Mouse (Mus musculus): ENCODE measurements around the gene Fam20b.
"Not testable (repeated sequence)": the region's sequence is repeated elsewhere in the genome, so short reads cannot be mapped to it uniquely, and the experiment has no call there.

Gene Fam20b

DNA sequence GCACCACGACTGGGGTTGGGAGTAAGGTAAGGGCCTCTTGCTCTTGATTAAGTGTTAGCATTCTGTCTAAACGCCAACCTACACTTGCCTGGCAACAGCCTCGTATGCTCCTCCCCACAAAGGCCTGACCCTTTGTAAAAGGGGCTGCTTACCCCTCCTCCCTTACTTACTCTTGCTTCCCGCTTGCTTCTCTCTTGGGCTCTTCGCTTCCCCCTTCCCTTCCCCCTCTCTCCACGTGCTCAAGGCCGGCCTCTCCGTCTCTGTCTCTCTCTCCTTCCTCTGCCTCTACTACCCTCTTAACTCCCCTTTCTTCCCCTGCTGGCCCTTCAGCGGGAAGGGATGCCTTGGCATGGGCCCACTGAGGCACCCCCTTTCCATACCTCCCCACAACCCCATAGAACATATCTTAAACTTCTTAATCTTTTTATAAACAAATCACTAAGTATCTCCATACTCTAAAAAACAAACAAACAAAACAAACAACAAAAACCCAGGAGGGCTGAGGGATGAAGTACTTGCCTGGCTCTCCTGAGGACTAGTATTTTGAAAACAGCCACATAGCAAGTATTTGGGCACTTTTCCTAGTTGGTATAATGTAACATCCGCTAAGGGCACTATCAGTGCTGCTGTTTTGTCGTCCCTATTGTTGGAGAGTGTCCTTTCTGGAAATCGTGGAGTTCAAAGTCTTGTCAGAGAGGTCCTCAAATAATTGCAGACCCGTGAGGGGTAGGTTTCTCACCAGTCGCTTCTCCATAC lies 46.0 kb downstream of the Fam20b start:
- no peak for DNase-seq (ENCODE audit: low spot score in 2 of 2)

DNA sequence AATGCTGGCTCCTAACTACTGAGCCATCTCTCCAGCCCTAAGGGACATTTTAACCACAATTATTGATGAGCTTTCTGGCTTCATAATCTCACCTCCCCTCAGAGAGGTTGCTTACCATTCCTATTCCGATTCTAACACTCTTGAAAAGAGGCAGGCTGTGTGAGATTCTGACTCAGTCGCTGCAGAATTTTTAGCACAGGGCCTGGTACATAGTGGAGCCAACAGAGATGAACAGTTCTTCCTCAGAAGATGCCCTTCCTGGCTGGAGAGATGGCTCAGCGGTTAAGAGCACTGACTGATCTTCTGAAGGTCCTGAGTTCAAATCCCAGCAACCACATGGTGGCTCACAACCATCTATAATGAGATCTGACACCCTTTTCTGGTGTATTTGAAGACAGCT lies 47.0 kb downstream of the Fam20b start:
- no peak for DNase-seq (ENCODE audit: low spot score in 2 of 2)

DNA sequence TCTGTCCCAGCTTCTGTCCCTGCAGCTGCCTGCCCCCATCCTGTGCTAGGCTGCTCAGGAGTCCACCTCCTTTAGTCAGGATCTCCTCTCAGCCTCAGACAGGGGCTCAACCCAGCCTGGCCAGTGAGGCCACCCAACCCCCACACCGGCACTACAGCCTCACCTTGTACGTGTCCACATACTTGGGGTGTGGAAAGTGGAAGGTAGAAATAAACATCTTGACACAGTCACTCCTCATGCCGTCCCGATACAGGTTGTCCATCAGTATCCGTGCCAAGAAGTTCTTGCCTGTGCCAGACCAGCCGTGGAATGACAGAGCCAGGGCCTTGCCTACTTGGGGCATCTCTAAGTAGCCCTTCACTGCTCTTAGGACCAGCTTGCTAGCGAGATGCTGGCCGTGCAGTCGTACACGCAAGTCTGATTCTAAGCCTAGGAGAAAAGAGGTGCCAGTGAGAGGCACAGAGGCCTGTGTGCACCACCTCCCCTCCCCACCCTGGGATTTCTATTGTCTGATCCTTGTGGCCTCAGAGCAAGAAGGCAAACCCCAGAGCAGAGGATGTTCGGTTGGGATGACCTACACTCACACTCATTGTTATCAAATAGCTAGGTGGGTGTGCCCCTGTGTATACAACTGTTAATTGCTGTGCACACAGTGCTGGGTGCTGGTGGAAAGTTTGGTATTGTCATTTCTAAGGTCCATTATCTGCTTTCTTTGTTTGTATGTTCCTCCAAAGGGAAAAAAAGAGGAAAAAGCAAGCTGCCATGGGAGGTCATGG lies 49.5 kb downstream of the Fam20b start:
- DNase-seq (ENCODE audit: low spot score in 2 of 2): no peak

DNA sequence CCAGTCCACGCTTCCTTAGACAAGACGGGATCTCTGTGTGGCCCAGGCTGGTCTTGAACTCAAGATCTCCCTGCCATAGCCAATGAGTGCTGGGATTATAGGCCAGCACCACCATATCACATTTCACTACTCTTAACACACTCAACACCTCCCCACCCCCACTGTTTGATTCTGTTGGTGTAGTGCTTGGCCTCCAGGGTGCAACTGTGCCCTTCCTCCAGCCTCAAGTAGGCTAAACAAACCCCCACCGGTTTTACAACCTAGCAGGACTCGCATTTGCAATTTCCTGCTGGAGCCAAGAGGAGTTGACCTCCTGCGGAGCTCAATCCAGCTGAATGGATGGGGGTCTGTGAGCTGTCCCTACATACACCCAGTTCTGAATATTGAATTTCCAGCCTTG lies 50.3 kb downstream of the Fam20b start:
- DNase-seq (ENCODE audit: low spot score in 2 of 2): no peak

DNA sequence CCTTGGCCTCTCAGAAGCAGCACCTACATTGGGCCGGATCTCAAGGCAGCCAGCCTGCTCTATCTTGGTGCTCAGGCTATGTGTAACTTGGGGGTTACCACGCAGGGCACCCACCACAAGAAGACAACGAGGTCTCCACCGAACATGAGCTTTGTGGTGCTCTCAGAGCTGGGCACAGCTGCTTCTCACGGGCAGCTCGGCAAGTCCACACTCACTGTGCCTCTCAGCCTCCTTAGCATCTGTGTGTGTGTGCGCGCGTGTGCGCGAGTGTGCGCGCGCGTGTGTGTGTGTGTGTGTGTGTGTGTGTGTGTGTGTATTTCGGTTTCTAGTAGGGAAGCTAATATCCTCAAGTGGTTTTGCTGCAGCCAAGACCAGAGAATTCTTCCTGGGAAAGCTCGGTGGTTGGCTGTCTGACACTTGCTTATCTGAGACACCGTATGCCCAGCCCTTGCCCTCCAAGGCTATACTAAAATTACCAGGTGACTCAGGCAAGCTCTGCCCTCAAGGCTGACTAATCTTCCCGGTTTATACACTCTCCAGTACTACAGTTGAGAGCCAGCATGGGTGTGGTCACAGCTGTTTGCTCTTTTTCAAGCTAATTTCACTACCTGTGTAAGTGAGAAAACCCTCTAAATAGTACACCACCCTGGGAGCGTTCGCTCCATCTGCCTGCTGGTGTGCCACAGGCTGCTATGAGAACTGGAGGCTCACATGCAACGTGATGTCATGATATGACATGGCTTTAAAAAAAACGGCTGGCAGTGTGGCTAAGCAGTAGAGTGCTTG lies 51.6 kb downstream of the Fam20b start:
- no peak for DNase-seq (ENCODE audit: low spot score in 2 of 2)

DNA sequence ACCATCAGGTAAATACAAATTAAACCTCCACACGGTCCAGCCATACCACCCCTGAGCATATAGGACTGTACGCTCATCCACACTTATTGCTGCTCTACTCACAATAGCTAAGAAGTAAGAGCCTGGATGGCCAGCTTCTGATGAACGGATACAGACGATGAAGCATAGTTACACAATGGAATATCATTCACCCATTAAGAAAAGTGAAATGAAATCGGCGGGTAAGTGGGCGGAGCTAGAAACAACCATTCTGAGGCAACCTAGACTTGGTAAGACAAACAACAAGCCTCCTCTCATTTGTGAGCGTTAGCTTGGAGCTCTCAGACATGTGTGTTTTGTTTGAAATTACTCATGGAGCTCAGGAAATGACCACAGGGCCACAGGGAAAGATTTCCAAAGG lies 53.1 kb downstream of the Fam20b start:
- DNase-seq (ENCODE audit: low spot score in 2 of 2): no peak

DNA sequence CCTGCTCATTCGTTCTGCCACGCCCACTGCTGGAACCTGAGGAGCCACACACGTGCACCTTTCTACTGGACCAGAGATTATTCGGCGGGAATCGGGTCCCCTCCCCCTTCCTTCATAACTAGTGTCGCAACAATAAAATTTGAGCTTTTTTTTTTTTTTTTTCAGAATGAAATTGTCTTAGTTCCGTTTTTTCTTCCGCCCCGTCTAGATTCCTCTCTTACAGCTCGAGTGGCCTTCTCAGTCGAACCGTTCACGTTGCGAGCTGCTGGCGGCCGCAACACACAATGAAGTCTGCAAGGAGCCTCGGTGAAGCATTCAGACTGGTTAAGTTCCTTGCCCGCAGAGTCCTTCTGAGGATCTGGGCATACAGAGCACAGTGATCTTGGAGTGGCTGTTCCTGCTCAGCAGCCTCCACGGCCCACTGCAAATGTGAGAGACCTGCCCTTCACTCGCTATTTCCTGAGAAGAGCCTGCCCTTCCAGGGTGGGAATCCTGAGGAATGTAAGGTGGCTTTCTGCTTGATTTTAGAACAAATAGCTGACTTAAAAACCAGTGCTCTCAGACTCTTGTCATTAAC lies 58.1 kb downstream of the Fam20b start:
- not testable (repeated sequence) for DNase-seq (ENCODE audit: low spot score in 2 of 2)

DNA sequence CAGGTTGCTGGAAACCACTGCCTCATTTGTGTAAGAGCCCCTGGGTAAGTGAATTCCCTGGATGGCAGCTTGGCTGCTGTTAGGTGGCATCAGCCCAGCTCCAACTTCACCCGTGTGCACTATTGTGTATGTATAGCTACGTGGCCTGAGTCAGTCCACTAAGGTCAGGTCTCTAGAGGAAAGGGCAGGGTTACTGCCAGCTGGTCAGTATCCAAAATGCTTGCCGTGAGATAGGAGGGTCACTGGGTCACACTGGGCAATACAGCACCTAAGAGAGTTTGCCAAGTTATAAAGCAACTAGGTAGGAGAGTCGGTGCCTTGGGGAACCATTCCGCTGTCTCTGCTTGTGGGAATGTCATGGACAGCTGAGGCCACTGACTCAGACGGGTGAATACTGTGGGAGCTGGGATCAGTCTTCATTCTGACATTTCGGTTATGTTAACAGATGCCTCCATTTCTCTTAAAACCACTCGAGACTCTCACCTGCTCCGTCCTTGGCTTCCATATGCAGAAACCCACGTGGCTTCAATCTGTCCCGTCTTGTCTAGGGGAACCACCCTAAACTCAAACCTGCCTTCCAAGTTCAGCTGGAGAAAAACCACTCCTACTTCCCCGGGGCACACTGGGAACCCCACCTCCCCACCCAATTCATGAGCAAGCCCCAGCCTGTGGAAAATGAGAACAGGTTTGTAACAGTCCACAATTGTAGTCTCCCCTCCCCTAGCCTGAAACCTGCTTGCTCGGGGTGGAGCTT lies 58.8 kb downstream of the Fam20b start:
- DNase-seq (ENCODE audit: low spot score in 2 of 2): no peak

DNA sequence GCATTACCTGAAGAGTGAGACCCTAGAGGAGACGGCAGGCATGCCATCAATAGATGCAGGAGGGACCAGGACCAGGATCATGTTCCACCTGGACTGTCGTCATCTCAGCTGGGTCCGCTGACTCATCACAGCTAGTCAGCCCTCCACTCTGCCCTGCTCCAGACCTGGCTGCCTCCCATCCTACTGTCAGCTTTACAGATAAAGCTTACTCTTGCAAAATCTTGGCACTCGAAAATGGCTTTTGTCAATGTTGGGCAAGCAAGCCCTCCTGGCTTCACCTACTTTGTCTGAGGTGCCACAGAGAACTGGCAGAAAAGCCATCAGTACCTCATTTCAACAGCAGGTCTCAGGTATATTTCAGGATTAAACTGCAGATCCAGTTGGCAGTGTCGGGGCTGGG lies 60.2 kb downstream of the Fam20b start:
- no peak for DNase-seq (ENCODE audit: low spot score in 2 of 2)

DNA sequence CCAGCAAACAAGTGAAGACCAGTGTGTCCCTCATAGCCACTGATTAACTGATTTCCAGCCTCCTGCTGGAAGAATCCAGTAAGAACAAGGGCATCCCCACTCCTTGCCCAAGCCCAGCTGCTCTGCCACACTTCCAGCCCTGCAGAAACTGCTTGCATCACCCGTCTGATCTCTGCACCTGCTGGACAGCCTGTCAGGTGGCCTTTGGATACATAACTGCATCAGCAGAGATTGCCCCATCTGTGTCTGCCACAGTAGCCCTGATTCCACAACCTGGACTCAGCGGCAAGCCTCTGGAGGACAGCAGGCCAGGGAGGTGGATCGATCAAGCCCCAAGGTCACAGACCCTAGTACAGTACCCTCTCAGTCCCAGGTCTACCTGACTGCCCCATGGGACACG lies 61.4 kb downstream of the Fam20b start:
- no peak for DNase-seq (ENCODE audit: low spot score in 2 of 2)

DNA sequence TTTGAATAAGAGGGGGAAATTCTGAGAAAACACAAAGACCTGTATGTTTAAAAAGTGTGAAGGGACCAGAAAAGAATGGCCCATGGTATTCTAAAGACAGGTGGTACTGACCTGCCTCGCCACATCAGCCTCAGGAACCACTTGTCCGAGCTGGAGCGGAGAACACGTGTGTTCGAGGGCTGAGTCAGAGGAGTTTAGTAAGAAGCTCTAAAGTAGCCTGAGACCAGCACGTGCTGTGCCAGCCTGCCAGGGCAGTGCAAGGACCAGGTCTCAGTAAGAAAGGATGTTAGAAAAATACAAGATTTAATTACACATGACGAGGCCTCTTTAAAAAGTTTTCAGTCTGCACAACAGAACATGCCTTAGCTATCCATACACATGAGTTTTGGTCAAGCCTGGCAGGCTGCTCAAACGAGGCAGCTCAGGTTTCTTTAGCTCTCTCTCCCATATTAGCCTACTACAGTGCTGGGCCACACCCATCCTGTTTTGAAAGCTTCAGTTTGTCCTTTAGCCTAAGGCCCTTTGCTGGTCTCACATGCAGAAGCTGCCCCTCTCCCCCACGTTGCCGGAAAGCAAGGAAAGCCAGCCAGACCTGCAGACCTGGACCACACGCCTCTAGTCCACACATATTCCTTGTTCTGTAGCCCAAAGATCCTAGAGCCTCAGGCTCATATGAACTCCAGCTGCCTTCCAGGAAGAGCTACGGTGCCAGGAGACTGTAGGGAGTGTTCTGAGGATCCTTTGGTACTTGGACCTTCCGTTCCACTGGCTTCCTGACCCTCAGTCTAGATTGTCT lies 64.0 kb downstream of the Fam20b start:
- no peak for DNase-seq (ENCODE audit: low spot score in 2 of 2)

DNA sequence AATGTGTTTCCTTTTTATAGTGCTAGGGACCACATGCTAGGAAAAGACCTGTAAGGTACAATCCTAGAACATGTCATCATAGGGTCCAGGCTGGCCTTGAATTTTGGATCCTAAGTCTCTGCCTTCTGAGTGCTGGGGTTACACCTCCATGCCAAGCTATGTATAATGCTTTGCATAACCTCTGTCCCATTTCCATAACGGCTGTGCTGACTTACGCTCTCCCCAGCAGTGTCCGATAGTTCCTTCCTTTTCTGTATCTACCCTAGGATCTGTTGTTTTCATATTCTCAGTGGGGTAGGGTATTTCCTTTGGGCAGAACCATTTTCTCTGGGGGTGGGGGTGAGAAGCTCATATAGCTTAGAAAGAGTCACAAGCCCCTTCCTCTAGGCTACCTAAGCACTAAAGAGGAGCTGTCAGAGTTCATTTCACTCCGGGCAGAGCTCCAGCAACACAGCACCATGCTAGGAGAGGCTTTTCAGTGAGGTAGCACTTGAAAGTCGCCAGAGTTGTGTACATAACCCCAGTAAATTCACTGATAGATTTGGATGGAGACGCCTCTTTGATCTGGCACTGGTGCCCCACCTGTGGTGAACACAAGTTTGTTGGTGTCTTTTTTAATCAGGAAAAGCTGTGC lies 66.6 kb downstream of the Fam20b start:
- no peak for DNase-seq (ENCODE audit: low spot score in 2 of 2)

DNA sequence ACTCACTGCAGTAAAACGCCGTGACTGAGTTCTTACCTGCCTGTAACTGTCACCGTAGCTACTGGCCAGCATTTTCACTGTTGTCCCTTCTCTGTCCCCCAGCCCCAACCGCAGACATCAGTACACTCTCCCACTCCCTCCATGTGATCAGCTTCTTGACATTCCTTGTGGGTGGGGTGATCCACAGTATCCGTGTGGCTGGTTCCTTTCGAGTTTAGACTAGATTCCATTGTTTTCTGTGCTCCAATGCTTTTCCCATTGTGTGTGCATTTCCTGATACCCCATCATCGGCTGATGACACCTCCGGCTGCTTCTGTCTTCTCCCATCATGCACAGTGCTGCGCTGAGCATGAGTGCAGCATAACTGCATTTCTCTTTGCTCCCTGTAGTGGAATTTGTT lies 68.3 kb downstream of the Fam20b start:
- no peak for DNase-seq (ENCODE audit: low spot score in 2 of 2)

DNA sequence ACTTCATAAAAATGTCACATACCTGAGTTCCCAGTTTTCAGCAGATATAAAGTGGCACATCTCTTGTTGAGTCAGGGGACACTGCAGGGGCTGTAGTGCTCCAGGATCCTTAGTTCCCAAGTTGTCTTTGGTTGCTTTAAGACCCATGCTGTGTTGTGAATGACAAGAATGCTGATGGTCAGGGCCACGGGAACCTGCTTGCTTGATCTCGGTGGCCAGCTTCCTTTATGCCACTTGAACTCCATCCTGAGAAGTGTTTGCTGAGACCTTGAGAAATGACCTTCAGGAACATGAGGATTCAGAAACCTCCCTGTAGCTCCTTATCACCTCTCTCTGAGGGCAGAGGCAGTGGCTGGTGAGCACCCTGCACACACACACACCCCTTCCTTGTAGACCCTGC lies 70.2 kb downstream of the Fam20b start:
- no peak for DNase-seq (ENCODE audit: low spot score in 2 of 2)

DNA sequence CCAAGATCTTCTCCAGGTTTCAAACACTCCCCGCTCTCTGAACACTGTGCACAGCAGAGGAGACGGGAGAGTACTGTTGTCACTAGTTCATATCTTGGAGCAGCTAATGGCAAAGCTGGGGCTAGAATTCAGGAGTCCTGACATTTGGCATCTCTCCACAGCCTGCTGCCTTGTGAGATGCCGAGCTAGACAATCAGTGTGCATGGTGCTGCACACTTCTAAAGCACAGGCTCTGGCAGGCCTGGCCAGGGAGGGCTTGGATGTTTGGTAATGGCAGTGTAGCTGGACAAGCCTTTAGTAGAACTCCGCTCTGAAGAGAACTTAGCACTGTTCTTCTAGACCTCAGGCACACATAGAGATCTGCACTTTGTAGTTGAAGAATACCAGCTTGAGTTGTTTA lies 72.9 kb downstream of the Fam20b start:
- no peak for DNase-seq (ENCODE audit: low spot score in 2 of 2)

DNA sequence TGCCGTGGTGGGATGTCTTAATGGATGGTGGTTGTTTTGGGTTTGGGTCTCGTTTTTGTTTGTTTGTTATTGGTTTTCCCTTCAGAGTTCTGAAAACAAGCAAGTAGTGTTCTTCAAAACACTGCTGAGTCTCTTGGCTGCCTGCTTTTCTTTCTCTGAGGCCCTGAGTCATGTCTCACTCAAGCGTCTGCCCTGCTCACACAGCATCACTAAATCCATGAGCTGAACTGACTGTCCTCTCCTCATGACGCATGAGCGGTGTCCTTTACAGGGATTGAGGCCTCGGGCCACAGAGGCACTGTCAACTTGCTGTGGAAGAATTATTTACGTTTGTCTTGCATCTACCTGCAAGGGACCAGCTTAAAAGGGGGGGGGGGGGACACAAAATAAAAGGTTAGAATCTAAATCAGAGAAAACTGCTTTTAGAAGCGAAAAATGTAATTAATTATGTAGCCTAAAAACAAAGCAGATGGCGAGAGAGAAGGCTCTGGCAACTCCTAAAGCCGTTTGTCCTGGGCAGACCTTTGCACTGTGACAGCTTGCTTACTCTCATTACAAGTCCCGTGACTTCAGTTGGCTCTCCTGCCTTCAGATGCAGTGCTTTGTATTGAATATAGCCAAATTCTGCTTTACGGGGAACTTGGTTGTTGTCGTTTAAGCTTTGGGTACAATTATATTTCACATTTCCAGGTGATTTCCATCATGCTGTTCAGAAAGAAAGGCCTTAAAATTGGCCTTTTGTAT lies 73.9 kb downstream of the Fam20b start:
- no peak for DNase-seq (ENCODE audit: low spot score in 2 of 2)

DNA sequence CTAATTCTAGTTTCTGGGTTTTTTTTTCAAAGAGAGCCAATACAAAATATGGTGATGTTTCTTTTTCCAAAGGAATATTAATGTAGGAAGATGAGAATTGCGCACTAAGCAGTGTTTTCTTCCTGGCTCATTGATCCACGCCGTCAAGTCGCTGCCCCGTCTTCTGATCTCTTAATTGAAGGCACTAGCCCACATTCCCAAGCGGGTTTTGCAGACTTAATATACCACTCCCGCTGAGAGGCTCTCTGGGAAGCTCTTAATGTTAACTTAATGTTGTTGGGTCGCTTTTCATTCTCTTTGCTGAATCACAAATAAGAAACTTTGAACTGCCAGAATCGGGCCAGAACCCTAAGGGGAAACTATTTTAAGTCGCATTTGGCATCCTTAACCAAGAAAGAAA lies 74.8 kb downstream of the Fam20b start:
- DNase-seq (ENCODE audit: low spot score in 2 of 2): no peak

DNA sequence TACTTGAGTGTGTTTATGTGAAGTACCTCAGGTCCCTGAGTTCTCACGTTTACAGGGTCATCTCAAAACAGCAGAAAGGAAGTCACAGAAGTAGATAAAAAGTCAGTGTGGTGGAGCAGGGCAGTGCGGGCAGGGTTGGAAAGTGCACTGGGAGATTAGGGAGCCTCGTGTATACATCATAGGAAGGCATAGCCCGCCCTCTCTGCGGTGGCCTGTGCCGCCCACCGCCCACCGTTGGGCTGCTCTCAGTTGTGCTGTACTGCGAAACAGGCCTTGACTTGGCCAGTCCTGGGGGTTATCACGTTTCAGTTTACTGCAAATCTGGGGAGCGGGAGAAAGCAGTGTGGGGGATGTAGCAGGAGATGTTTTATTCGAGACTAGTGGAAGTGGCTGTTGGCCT lies 76.1 kb downstream of the Fam20b start:
- DNase-seq (ENCODE audit: low spot score in 2 of 2): no peak

DNA sequence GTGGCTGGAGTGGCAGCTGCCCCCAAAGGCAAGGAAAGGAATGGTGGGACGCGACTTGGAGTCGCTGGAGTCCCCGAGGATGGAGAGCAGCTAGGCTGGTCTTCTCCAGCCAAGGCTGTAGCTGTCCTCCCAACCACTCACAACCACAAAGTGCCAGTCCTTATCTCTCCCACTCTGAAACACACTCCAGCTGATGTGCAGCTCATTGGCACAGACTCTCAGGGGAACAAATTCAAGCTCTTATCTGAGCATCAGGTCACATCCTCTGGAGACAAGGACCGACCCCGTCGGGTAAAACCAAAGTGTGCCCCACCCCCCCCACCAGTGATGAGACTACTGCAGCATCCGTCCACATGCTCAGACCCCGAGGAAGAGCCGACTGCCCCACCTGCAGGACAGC lies 77.1 kb downstream of the Fam20b start:
- DNase-seq (ENCODE audit: low spot score in 2 of 2): no peak

DNA sequence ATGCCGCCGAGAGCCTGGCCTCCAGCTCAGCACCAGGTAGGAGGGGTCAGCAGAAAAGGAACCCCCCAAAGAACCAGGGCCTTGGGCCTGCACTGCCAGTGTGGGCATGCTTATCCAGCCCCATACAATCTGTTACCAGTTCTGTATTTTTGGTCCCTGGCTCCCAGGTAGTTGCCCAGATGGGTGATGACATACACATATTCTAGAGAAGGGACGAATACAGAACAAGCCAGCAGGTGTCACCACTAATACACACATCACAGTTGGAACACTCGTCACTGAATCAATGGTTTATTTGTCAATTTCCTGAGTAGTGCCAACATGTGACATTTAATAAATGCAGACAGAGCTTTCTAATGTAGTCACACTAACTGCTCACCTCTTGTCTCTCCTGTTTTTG lies 78.3 kb downstream of the Fam20b start:
- DNase-seq (ENCODE audit: low spot score in 2 of 2): no peak
